Mouse (Mus musculus) small intestine, adult 2 months (tissue): Measurements from ENCODE around the gene Fmo2. TPM values are rescaled to one million over a fixed set of nuclear protein-coding genes. Genes with fewer than 3 reads are reported as not detected.

Experiments
- H3K27ac ChIP-seq: fragments of 200-500 bp; 2 replicates; pipeline ENCODE4 v1.5.1; 2012; ENCODE audit warnings: low read depth, low read length, control low read depth, inconsistent platforms; ENCODE audit not compliant: insufficient read depth
- H3K27me3 ChIP-seq: fragments of 200-500 bp; 2 replicates; pipeline ENCODE4 v1.6.1; 2012; ENCODE audit warnings: mild to moderate bottlenecking, moderate library complexity, low read length, inconsistent platforms; ENCODE audit not compliant: control insufficient read depth, insufficient read depth
- H3K36me3 ChIP-seq: fragments of 200-500 bp; 2 replicates; pipeline ENCODE4 v1.6.1; 2012; ENCODE audit warnings: mild to moderate bottlenecking, low read length, control low read depth, inconsistent platforms; ENCODE audit not compliant: control insufficient read depth, insufficient read depth
- H3K4me1 ChIP-seq: fragments of 200-500 bp; 2 replicates; pipeline ENCODE4 v1.6.1; 2012; ENCODE audit warnings: low read length, inconsistent platforms, mixed read lengths; ENCODE audit not compliant: control insufficient read depth, insufficient read depth, insufficient read length
- H3K4me3 ChIP-seq: fragments of 200-500 bp; 2 replicates; pipeline ENCODE4 v1.5.1; 2012; ENCODE audit warnings: low read depth, mild to moderate bottlenecking, control low read depth, inconsistent platforms, low read length, moderate library complexity
- CTCF ChIP-seq: fragments of 200-500 bp; IDR thresholded peaks from 2 replicates; pipeline ENCODE4 v1.5.1; 2012; ENCODE audit warnings: low read depth, mild to moderate bottlenecking, control low read depth, inconsistent platforms, low read length, moderate library complexity, mixed read lengths; ENCODE audit not compliant: insufficient replicate concordance, insufficient read length; ENCODE audit errors: extremely low read depth
- POLR2A ChIP-seq: fragments of 200-500 bp; IDR thresholded peaks from 2 replicates; pipeline ENCODE4 v1.6.1; 2012; ENCODE audit warnings: low read depth, mild to moderate bottlenecking, control low read depth, inconsistent platforms, low read length, moderate library complexity
- WGBS: fragments of 180-500 bp; shearing (Covaris S2); methylation state at CpG from one replicate; pipeline ENCODE4 v1.1.7; 2018; 5-methylcytosine and 5-hydroxymethylcytosine counted together
- polyA plus RNA-seq: library from polyadenylated mRNA; depleted of rRNA; stranded (reverse); fragments of >200 nt; gene quantifications from 2 replicates; pipeline ENCODE4 v1.2.3, GENCODE M21; 2012

The Fmo2 gene
- polyA plus RNA-seq, 1 experiment, result 1.7 TPM

- TF ChIP-seq CTCF, result no peak
- peaks cover 3% of the 10 kb centered on the region; the same call in 1 of the 2 replicates for H3K4me1 ChIP-seq
- no peaks in the 10 kb centered on the region for H3K36me3 ChIP-seq
- H3K27ac ChIP-seq, result no peak overlapping the region
- no peak overlapping the region for H3K4me3 ChIP-seq
- H3K27me3 ChIP-seq, result no peaks in the 10 kb centered on the region
- WGBS, result 50% methylated on average over 8 of the region's 8 CpGs
These were observed 18.1 kb upstream of the Fmo2 start for GRCm38 (mm10) chr1:162916661-162917060.

GRCm38 (mm10) chr1:162914932-162915556, 16.5 kb upstream of the Fmo2 start:
- no peak overlapping the region for H3K27ac ChIP-seq
- TF ChIP-seq CTCF (no peak), POLR2A (no peak)
- 64% methylated on average over 4 of the region's 4 CpGs for WGBS
- H3K27me3 ChIP-seq, result no peaks in the 10 kb centered on the region
- H3K36me3 ChIP-seq, result no peaks in the 10 kb centered on the region
- no peak overlapping the region for H3K4me3 ChIP-seq
- H3K4me1 ChIP-seq, result peaks cover 3% of the 10 kb centered on the region; the same call in 1 of the 2 replicates

GRCm38 (mm10) chr1:162912085-162912484, 13.6 kb upstream of the Fmo2 start:
- no peak overlapping the region for H3K4me3 ChIP-seq
- peaks cover 3% of the 10 kb centered on the region; the same call in 1 of the 2 replicates for H3K4me1 ChIP-seq
- TF ChIP-seq POLR2A, result no peak
- TF ChIP-seq CTCF, result no peak
- H3K27me3 ChIP-seq, result no peaks in the 10 kb centered on the region
- H3K36me3 ChIP-seq, result no peaks in the 10 kb centered on the region
- no peak overlapping the region for H3K27ac ChIP-seq

GRCm38 (mm10) chr1:162901879-162902278, 3.4 kb upstream of the Fmo2 start:
- H3K27ac ChIP-seq, result no peak overlapping the region
- H3K4me1 ChIP-seq, result no peaks in the 10 kb centered on the region
- TF ChIP-seq CTCF, result no peak
- TF ChIP-seq POLR2A, result no peak
- H3K4me3 ChIP-seq, result no peak overlapping the region
- no peaks in the 10 kb centered on the region for H3K36me3 ChIP-seq
- H3K27me3 ChIP-seq, result no peaks in the 10 kb centered on the region
- WGBS, result 84% methylated on average over 4 of the region's 4 CpGs

DNA sequence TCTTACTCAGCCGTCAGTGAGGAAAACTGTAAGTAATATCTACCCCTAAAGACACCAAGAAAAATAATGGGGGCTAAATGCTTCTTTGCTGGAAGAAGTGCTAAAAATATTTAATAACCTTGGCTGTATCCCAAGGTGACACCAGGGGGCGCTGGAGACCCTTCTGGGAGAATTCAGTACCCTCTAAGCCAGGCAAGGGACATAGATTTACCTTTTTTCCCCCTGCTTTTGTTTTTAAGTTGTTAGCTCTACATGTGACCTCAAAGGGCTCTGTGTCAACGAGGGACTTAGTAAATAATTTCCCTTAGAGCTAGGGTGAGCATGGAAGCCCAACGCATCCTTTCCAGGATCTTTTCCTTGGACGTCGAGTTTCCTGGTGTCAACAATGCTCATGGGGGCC, 2.6 kb downstream of the Fmo2 start:
- no peaks in the 10 kb centered on the region for H3K27me3 ChIP-seq
- H3K4me3 ChIP-seq, result no peak overlapping the region
- H3K27ac ChIP-seq, result no peak overlapping the region
- peak; percentile 71; the same call in 1 of the 2 replicates for TF ChIP-seq CTCF
- no peak for TF ChIP-seq POLR2A
- no peaks in the 10 kb centered on the region for H3K36me3 ChIP-seq
- 48% methylated on average over 6 of the region's 6 CpGs for WGBS
- H3K4me1 ChIP-seq, result no peaks in the 10 kb centered on the region

DNA sequence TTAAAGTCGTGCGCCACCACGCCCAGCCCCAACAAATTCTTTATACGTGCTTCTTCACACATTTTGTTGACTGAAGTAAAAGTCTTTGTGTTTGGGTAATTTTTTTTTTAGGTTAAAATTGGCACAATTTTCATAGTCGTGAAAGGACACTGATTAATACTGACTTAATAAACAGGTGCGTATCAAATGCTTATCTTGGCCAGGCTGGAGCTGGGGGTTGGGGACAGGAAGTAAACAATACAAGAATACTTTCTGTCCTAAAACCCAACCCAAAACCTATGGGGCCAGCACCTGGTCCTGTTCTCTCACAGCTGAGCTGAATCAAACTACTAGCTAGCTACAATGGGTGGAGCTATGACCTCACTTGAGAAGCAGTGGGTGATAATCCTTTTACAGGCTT, 5.5 kb downstream of the Fmo2 start:
- Histone ChIP-seq H3K4me3 (no peak overlapping the region), H3K27me3 (no peaks in the 10 kb centered on the region), H3K36me3 (no peaks in the 10 kb centered on the region), H3K27ac (no peak overlapping the region), H3K4me1 (no peaks in the 10 kb centered on the region)
- no peak for TF ChIP-seq CTCF
- no peak for TF ChIP-seq POLR2A
- WGBS, result 66% methylated on average over 6 of the region's 6 CpGs

GRCm38 (mm10) chr1:162891980-162892451, 6.5 kb downstream of the Fmo2 start:
- peaks cover 3% of the 10 kb centered on the region for H3K4me1 ChIP-seq
- no peak overlapping the region; the same call in 1 of the 2 replicates for H3K27ac ChIP-seq
- H3K4me3 ChIP-seq, result no peak overlapping the region
- no peaks in the 10 kb centered on the region for H3K27me3 ChIP-seq
- whole genome bisulfite sequencing, result 11% methylated on average over 6 of the region's 6 CpGs
- no peaks in the 10 kb centered on the region for H3K36me3 ChIP-seq
- TF ChIP-seq CTCF (no peak), POLR2A (no peak)

DNA sequence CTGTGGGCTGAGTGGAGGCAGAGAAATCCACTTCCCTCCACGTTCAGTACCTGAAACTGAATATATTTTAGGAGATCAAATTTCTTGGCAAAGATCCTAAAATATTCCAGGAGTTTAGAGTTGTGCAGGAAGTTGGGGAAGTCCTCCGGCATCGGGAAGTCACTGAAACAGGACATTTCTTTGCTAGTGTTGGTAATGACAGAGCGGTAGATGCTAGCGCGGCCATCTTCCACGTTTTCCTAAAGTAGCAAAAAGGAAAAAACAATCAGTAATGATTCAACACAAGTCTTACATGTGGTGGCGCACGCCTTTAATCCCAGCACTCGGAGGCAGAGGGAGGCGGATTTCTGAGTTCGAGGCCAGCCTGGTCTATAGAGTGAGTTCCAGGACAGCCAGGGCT, 9.9 kb downstream of the Fmo2 start:
- Histone ChIP-seq H3K27ac (no peak overlapping the region), H3K27me3 (no peaks in the 10 kb centered on the region), H3K4me1 (peaks cover 10% of the 10 kb centered on the region), H3K4me3 (no peak overlapping the region), H3K36me3 (no peaks in the 10 kb centered on the region)
- WGBS, result 90% methylated on average over 12 of the region's 12 CpGs
- TF ChIP-seq CTCF (no peak), POLR2A (no peak)
